Mouse (Mus musculus): ENCODE measurements around the gene Nol4l.

GRCm38 (mm10) chr2:153375380-153375779, 154.4 kb downstream of the Nol4l start:
- TF ChIP-seq EP300 (IDR thresholded peaks at IDR 0.05; ENCODE audit: low read depth): no peak
- no peak for TF ChIP-seq CTCF (IDR thresholded peaks at IDR 0.05; ENCODE audit: low read depth)

Measured in liver, embryonic 14.5 days (tissue).